Mouse (Mus musculus) right cerebral cortex, postnatal 10 days (tissue): ENCODE results near the gene Rnf26.
A peak's percentile ranks its signal among the peaks of the same experiment; 100 is the strongest.

Experiments used
- DNase-seq, 2 experiments: peaks; one replicate each; pipeline ENCODE4 v3.0.0; 2021; ENCODE audit warnings: low spot score in 2 of 2

The Rnf26 gene

GRCm38 (mm10) chr9:44093612-44094503 lies 19.5 kb downstream of the Rnf26 start:
- DNase-seq: peak; percentile 81 to 84

DNA sequence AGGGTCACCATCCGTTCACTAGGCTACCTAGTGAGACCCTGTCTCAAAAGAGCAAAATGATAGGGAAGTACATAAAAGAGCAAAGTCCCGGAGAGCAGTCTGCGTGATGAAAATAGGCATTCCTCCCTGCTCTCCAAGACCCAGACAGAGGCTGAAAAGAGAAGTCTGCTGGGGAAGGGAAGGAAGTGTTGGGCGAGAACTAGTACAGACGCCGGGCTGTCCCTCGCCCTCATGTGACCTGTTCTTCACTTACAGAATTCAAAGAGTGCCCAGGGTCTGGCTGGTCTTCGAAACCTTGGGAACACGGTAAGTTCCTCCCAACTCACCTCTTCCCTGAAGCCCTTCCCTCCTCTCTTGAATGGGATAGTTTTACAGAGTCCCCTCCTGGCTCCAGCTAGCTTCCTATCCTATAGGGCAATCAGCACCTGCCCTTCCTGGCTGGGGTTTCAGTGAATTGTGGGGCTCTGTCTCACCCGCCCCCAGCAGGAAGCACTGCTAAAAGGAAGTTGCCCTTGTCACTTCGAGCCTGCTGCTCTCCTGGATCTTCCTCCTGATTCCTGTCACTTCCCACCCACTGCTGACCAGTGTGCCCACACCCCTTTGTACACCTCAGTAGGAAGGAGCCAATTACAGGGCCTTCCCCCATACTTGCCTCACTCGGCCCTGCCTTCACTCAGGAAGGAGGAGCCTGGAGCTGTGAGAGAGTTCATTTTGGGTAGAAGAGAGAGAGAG lies 24.3 kb downstream of the Rnf26 start:
- DNase-seq: no peak

- DNase-seq: peak; percentile 78 to 86
Measured at GRCm38 (mm10) chr9:44087761-44088455, 25.4 kb downstream of the Rnf26 start.

GRCm38 (mm10) chr9:44086960-44087359 lies 26.4 kb downstream of the Rnf26 start:
- DNase-seq: no peak

DNA sequence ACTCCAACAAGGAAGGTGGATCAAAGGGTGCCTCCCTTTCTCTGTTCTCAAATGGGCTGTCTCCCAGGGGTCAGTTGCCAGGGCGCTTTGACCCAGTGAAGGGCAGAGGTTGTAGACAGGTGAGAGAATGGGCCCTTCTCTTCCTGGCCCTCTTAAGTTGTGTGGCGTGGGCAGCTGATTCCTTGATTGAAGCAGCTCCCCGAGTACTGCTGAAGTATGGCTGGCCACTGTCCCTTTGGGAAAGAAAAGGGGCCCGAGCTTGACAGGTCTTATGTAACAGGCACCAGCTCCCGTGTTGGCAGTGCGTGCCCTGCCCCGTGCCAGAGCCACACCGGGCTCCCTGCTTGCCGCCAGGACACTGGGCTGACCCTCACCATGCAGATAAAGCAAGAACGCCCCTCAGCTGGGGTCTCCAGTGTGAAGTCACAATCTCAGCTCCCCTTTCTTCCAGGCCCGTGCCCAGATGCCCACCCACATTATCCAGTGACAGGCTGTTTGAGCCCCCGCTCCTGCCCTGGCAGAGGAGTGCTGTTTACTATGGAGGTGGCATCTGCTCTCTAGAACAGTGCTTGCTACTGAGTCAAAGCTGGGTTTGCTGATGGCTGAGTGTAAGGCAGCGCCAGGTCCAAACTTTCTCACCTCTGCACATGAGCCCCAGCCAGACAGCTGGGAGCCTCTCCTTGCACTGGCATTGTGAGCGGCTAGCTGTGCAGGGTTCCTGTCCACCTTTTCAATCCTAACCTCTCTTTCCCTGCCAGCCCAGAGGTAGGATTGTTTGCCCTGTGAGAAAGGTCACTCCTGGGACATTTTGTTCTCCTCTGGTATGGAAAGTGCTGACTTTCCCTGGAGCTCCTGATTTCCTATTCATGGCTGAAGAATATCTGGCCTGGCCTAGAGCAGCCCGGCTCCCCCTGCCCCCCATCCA lies 27.3 kb downstream of the Rnf26 start:
- peak; percentile 71 to 76 for DNase-seq

GRCm38 (mm10) chr9:44085276-44085675 lies 28.0 kb downstream of the Rnf26 start:
- DNase-seq: no peak

GRCm38 (mm10) chr9:44084659-44085229 lies 28.6 kb downstream of the Rnf26 start:
- peak; percentile 92 to 93 for DNase-seq

GRCm38 (mm10) chr9:44084236-44084635 lies 29.1 kb downstream of the Rnf26 start:
- DNase-seq: no peak

- peak; percentile 85 to 91 for DNase-seq
Measured at GRCm38 (mm10) chr9:44083392-44084121, 29.8 kb downstream of the Rnf26 start.

GRCm38 (mm10) chr9:44082266-44082665 lies 31.1 kb downstream of the Rnf26 start:
- no peak for DNase-seq

GRCm38 (mm10) chr9:44081581-44081980 lies 31.7 kb downstream of the Rnf26 start:
- DNase-seq: no peak

- peak in 1 of 2 experiments; percentile 52 for DNase-seq
Measured at GRCm38 (mm10) chr9:44080953-44081352, 32.4 kb downstream of the Rnf26 start.

DNA sequence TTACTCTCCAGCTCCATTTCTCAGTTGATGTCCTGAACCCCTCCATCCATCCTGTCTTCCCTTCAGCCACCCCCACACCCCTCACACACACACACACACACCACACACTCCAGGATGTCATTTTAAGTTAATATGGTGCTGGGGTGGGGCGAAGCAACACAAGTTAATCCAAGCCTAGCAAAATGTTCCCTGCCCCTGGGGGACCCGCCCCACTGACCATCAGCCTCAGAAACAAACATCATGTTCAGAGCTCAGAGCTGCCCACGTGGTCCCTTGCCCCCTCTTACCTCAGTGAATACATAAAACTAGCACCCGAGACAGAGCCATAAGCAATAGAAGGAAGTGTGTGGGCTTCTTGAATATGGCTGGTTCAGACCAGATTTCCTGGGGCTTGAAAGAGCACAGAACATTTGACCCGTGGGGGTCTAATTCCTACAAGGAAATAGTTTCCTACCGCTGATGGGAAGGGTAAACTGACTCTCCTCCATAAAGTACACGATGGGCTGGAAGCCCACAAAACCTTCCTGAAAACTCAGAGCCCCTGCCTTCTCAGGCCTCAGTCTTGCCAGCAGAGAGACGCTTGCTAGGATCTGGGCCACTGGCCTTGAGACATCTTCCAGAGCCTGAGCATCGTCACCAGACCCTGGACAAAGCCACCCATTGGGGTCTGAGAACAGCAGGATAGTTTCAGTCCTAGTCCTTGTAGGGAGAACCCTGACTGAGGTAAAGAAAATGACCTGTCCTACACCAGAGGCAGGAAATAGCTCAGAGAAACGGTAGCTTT lies 33.1 kb downstream of the Rnf26 start:
- no peak for DNase-seq

DNA sequence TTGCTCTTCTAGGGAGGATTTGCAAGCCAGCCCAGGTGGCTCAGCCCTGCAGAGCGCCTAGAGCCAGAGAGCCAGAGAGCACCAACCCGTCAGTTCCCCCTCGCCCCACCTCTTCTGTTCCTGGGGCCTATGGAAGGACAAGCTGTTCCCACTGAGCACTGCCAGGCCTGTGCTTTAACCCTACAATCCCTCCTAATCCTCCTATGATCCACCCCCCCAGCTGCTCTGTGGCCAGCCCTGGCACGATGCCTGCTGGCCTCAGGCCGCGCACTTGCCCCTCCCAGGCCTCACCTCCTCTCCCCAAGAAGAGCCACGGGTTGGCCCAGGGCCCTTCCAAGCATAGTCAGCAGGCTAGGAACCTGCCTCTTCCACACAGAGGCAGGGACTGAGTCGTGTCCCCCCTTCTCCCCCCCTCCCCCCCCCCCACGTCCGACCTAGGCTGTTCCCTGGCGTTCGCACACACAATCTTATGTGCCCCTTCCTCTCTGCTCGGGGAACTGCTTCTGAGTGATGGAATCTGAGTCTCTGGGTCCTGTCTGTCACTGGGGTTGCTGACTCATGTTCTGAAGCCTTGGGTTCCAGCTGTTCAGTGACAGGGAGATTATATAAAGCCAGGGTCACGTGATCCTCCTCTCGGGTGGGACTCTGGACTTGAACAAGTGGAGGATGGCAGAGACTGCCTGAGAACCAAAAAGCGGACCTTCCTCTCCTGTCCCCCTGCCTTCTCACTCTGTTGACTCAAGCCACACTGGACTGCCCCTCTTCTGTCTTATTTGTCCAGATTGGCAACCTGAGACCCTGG lies 34.2 kb downstream of the Rnf26 start:
- DNase-seq: peak; percentile 78 to 79

DNA sequence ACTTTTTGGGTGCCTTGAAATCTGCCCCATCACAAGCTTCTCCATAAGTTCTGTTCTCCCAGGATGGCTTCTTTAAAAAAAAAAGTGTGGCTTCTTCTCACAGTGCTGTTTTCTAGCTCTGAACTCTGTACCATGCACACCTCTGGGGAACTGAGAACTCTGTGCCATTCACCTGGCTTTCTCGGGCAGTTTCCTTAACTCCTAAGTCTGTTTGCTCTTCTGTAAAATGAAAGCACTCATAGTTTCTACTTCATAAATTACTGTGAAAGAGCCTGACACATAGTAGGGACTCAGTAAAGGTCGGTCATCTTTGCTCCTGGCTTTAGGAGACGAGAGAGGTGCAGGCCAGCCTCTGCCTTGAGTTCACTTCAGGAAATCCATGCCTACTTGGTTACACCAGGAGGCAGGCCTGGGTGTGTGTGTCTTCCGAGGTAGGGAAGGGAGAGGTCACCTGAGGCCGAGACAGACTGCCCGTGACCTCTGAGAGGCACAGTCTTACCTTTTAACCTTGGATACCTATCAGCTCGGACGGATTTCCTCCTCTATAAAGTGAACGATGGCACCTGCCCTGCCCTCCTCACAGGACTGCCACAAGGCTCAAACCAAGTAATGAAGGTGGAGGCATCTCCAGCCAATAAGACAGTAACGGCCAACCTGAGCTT lies 35.0 kb downstream of the Rnf26 start:
- no peak for DNase-seq

DNA sequence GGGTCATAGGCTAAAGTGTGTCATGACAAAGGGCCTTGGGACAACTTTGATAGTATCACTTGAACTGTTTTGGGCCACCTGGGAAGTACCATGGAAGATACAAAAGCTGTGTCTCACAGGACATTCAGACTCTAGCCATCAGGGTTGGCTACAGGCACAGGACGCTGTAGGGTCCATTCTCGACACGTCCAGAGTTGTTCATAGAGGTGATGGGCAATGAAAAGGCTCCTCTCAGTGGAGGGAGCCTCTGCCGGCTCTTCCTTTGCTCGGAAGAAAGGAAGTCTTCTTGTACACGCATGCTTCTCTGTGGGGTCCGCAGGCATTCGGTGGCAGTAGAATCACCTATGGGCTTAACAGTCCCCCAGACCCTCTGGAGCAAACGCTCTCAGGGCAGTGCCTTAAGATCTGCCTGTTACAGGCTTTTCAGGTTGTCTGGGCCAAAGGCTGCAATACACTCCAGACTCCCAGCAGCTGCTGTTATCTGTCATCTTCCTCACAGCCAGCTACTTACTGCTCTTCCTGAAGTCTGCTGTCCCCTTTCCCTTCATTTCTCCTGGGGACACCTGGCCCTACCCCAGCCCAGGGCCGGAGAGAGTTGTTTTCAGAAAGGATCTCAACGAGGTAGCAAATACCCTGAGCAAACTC lies 35.9 kb downstream of the Rnf26 start:
- DNase-seq: no peak

GRCm38 (mm10) chr9:44076764-44077120 lies 36.6 kb downstream of the Rnf26 start:
- DNase-seq: peak; percentile 67 to 74
